Mouse (Mus musculus): ENCODE results near the gene Mief1. TPM values are rescaled to one million over a fixed set of nuclear protein-coding genes. Genes with fewer than 3 reads are reported as not detected.
A peak's percentile ranks its signal among the peaks of the same experiment; 100 is the strongest.

Gene Mief1
- total and polyA plus RNA-seq, 2 experiments from 2014 or later: 20.3 to 51.1 TPM

DNA sequence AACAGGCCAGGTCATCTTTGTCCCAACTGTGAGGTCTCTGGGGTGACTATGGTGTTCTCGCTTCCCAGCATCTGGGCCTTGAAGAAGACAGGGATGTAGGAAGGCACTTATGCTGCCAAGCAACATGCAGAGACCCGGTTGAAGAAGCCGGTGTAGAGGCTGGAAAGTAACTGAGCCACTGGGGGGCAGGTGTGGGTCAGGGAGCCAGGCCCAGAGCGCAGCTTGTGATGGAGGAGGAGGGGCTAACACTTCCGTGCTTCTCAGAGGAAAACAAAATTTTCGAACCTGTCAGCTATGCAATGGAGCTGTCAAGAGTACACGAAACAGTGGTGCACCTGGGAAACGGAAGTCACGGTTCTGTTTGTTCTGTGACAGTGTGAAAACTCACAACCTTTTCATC lies 43.3 kb downstream of the Mief1 start:
- Histone ChIP-seq H3K27ac (no peak overlapping the region), H3K4me2 (ENCODE audit: low read depth, low read length) (no peak overlapping the region), H3K4me1 (ENCODE audit: insufficient read depth, low read length) (peaks cover 2% of the 10 kb centered on the region; the same call in 1 of the 2 replicates), H3K9ac (replicated peaks; ENCODE audit: low read length) (no peak overlapping the region), H3K36me3 (ENCODE audit: insufficient read depth, low read length) (no peaks in the 10 kb centered on the region), H3K4me3 (ENCODE audit: low read length) (no peak overlapping the region), H3K27me3 (ENCODE audit: insufficient read depth, low read length) (no peaks in the 10 kb centered on the region), H3K9me3 (ENCODE audit: low read length) (no peaks in the 10 kb centered on the region)
- 33% methylated on average over 9 of the region's 9 CpGs for WGBS
- DNase-seq (ENCODE audit: low spot score) (peak; percentile 71), ATAC-seq (0 out of 2 replicates have a peak, but pooled peaks have one; percentile 57)
- peak; percentile 70 for TF ChIP-seq CTCF (IDR thresholded peaks at IDR 0.05; ENCODE audit: low read depth)

DNA sequence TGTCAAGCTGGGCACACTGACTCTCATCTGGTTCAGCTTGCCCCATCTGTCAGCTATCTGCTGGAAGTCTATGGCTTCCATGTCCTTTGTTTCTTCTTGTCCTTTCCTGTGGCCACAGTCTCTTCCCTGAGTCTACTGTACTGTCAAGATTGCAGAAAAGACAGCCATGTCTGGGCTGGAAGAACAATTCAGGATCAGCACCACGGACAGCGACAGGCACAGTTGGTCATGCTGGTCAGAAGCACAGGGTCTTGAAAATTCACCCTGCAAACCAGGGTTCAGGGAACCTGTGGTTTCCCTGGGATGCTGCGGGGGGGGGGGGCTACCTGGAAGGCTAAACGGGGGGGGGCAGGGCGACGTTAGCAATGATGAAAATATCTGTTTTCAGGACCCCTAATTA lies 43.8 kb downstream of the Mief1 start:
- no peak for ATAC-seq
- H3K4me2 ChIP-seq (ENCODE audit: low read depth, low read length): no peak overlapping the region
- H3K4me3 ChIP-seq (ENCODE audit: low read length): no peak overlapping the region
- no peaks in the 10 kb centered on the region for H3K9me3 ChIP-seq (ENCODE audit: low read length)
- no peak overlapping the region for H3K9ac ChIP-seq (replicated peaks; ENCODE audit: low read length)
- no peak for TF ChIP-seq CTCF (IDR thresholded peaks at IDR 0.05; ENCODE audit: low read depth)
- H3K4me1 ChIP-seq (ENCODE audit: insufficient read depth, low read length): peaks cover 2% of the 10 kb centered on the region; the same call in 1 of the 2 replicates
- H3K36me3 ChIP-seq (ENCODE audit: insufficient read depth, low read length): no peaks in the 10 kb centered on the region
- no peak overlapping the region for H3K27ac ChIP-seq
- no peaks in the 10 kb centered on the region for H3K27me3 ChIP-seq (ENCODE audit: insufficient read depth, low read length)
- 6% methylated on average over 6 of the region's 6 CpGs for WGBS
- DNase-seq (ENCODE audit: low spot score): peak; percentile 64

DNA sequence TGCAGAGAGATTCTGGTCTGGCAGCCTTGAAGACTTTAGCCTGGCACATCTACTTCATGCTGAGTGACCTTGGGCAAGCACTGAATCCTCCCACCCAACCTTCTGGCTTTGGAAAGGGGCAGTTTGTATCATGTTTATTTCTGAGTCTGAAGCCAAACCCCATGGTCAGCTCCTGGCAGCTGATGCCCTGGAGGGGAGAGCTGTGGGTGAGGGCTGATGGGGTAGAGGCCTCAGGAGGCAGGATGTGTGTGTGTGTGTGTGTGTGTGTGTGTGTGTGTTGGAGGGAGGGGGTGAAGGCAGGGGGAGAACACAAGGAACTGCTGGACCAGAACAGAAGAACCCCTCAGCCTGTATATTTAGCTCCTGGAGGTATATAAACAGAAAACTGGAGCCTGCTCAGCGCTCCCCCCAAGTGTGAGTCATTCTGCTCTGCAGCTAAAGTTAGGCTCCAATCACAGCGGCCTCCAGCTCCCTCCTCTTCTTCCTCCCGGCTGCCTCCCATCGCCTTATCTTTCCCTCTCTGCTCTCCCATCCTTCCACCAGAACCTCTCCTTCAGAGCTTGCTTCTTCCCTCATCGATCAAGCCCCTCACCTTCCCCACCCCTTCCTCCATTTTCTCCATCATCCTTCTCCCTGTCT lies 44.4 kb downstream of the Mief1 start:
- peaks cover 2% of the 10 kb centered on the region; the same call in 1 of the 2 replicates for H3K4me1 ChIP-seq (ENCODE audit: insufficient read depth, low read length)
- no peaks in the 10 kb centered on the region for H3K27me3 ChIP-seq (ENCODE audit: insufficient read depth, low read length)
- no peak overlapping the region for H3K4me3 ChIP-seq (ENCODE audit: low read length)
- DNase-seq (ENCODE audit: low spot score) (no peak), ATAC-seq (no peak)
- no peak overlapping the region for H3K27ac ChIP-seq
- no peaks in the 10 kb centered on the region for H3K9me3 ChIP-seq (ENCODE audit: low read length)
- H3K9ac ChIP-seq (replicated peaks; ENCODE audit: low read length): no peak overlapping the region
- 55% methylated on average over 5 of the region's 5 CpGs for WGBS
- TF ChIP-seq CTCF (IDR thresholded peaks at IDR 0.05; ENCODE audit: low read depth): no peak
- no peak overlapping the region for H3K4me2 ChIP-seq (ENCODE audit: low read depth, low read length)
- H3K36me3 ChIP-seq (ENCODE audit: insufficient read depth, low read length): no peaks in the 10 kb centered on the region

DNA sequence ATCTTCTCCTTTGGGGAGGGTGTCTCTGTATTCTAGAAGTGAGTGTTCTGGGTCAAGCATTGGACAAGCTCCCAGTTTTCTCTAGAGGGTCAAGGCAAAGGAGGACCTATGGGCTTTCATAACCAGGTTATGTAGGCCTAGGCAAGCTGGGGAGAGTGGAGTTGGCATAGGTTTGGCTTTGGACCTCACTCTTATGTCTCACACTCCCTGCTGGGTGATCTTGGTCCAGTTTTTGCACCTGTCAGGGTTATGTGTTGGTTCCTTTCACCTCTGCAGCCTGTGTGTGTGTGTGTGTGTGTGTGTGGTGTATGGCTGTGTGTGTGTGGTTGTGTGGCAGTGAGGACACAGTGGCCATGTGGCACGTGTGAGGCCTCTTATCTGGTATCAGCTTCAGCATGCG lies 45.2 kb downstream of the Mief1 start:
- Histone ChIP-seq H3K9me3 (ENCODE audit: low read length) (no peaks in the 10 kb centered on the region), H3K4me1 (ENCODE audit: insufficient read depth, low read length) (peaks cover 2% of the 10 kb centered on the region; the same call in 1 of the 2 replicates), H3K4me3 (ENCODE audit: low read length) (no peak overlapping the region), H3K27me3 (ENCODE audit: insufficient read depth, low read length) (no peaks in the 10 kb centered on the region), H3K9ac (replicated peaks; ENCODE audit: low read length) (no peak overlapping the region), H3K27ac (no peak overlapping the region), H3K36me3 (ENCODE audit: insufficient read depth, low read length) (no peaks in the 10 kb centered on the region), H3K4me2 (ENCODE audit: low read depth, low read length) (no peak overlapping the region)
- no peak for TF ChIP-seq CTCF (IDR thresholded peaks at IDR 0.05; ENCODE audit: low read depth)
- no peak for DNase-seq (ENCODE audit: low spot score)
- ATAC-seq: no peak
- 83% methylated on average over 2 of the region's 2 CpGs for WGBS

DNA sequence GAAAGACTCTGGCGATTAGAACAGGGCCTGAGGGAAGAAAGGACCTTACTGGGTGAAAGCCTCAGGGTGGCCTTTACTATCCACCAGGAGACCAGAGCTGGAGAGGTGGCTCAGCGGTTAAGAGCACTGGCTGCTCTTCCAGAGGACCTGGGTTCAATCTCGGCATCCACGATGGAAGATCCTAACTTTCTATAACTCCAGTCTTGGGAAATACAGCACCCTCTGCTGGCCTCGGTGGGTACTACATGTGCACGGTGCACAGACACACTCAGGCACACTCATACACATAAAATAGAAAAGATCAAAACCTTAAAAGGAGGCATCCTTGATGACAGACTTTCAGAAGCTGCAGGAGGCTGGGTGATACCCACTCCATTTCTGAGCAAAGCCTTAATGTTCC lies 46.8 kb downstream of the Mief1 start:
- peak; percentile 85 for TF ChIP-seq CTCF (IDR thresholded peaks at IDR 0.05; ENCODE audit: low read depth)
- H3K4me3 ChIP-seq (ENCODE audit: low read length): no peak overlapping the region
- H3K4me2 ChIP-seq (ENCODE audit: low read depth, low read length): no peak overlapping the region
- no peaks in the 10 kb centered on the region for H3K27me3 ChIP-seq (ENCODE audit: insufficient read depth, low read length)
- H3K27ac ChIP-seq: no peak overlapping the region
- peak; percentile 70 for DNase-seq (ENCODE audit: low spot score)
- H3K36me3 ChIP-seq (ENCODE audit: insufficient read depth, low read length): no peaks in the 10 kb centered on the region
- peaks cover 2% of the 10 kb centered on the region; the same call in 1 of the 2 replicates for H3K4me1 ChIP-seq (ENCODE audit: insufficient read depth, low read length)
- 19% methylated on average over 6 of the region's 6 CpGs for WGBS
- no peak overlapping the region for H3K9ac ChIP-seq (replicated peaks; ENCODE audit: low read length)
- ATAC-seq: no peak
- H3K9me3 ChIP-seq (ENCODE audit: low read length): no peaks in the 10 kb centered on the region

DNA sequence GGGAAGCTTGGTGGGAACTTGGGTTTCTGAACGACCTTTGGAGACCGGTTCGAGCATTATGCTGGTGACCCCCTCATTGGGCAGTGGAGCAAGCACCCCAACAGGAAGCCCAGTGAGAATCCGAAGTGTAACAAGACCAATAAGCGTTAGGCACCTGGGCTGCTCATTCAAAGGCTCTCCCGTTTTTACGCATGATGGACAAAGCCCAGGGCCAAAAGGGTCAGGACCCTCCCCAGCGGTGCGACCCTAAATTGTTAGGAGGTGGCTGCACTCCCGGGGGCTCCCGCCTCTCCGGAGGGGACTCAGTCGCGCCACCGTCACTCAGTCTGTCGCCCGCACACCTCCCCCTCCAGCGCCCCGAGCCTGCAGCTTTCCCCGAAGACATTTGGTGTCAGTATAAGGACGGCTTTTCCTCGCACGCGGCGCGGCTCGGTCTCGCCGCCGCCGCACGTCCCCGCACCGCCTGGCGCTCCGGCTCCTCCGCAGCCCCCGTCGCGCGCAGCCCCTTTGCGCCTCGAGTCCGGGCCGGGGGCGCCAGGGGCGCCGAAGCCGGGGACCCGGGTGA lies 53.1 kb downstream of the Mief1 start, which contains the start of gene Cacna1i:
Cacna1i (plus strand) TSS at position 388 of the 565 bp plus-strand sequence.
- Histone ChIP-seq H3K27ac (0 out of 2 replicates have a peak within 1 kb of the TSS, but pooled peaks have one; percentile 11), H3K9me3 (ENCODE audit: low read length) (no peaks in the 10 kb centered on the region), H3K27me3 (ENCODE audit: insufficient read depth, low read length) (no peaks in the 10 kb centered on the region), H3K4me3 (ENCODE audit: low read length) (peak within 1 kb of the TSS; percentile 63), H3K9ac (replicated peaks; ENCODE audit: low read length) (peak within 1 kb of the TSS; percentile 58), H3K4me2 (ENCODE audit: low read depth, low read length) (peak within 1 kb of the TSS; percentile 95), H3K36me3 (ENCODE audit: insufficient read depth, low read length) (no peaks in the 10 kb centered on the region), H3K4me1 (ENCODE audit: insufficient read depth, low read length) (no peaks in the 10 kb centered on the region)
- peak; percentile 67 for ATAC-seq
- WGBS: under 1% methylated on average over 50 of the region's 50 CpGs
- TF ChIP-seq CTCF (IDR thresholded peaks at IDR 0.05; ENCODE audit: low read depth): peak; percentile 40
- peak; percentile 81 for DNase-seq (ENCODE audit: low spot score)

DNA sequence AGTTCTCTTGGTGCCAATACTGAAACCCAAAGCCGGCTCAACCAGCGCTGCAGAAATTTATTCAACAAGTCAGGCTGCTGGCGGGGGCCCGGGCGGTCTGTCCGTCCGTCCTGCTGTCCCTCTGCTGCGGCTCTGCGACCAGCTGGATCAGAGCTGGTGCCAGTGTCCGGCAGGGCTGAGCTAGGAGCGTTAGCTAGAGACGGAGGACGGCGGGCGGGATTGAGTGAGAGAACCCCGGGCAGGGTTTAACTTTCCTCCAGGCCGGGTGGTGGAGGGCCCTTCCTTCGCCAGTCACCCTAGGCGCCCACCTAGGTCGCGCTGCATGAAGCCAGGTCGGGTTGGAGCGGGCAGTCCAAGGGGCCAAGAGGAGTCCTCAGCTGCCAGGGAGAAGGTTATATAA lies 54.2 kb downstream of the Mief1 start:
- H3K9ac ChIP-seq (replicated peaks; ENCODE audit: low read length): peak overlapping the region; percentile 58
- H3K4me2 ChIP-seq (ENCODE audit: low read depth, low read length): peak overlapping the region; percentile 95
- no peak for TF ChIP-seq CTCF (IDR thresholded peaks at IDR 0.05; ENCODE audit: low read depth)
- H3K36me3 ChIP-seq (ENCODE audit: insufficient read depth, low read length): no peaks in the 10 kb centered on the region
- H3K9me3 ChIP-seq (ENCODE audit: low read length): no peaks in the 10 kb centered on the region
- peak overlapping the region; percentile 63 for H3K4me3 ChIP-seq (ENCODE audit: low read length)
- H3K27ac ChIP-seq: no peak overlapping the region
- DNase-seq (ENCODE audit: low spot score) (peak; percentile 25), ATAC-seq (no peak)
- 3% methylated on average over 23 of the region's 23 CpGs for WGBS
- H3K27me3 ChIP-seq (ENCODE audit: insufficient read depth, low read length): no peaks in the 10 kb centered on the region
- no peaks in the 10 kb centered on the region for H3K4me1 ChIP-seq (ENCODE audit: insufficient read depth, low read length)

All from hindbrain, postnatal 0 days (tissue).